Mouse (Mus musculus): ENCODE results near the gene Tcf15.
A peak's percentile ranks its signal among the peaks of the same experiment; 100 is the strongest.

Tcf15 gene

GRCm38 (mm10) chr2:152128597-152128996, 14.8 kb upstream of the Tcf15 start:
- no peak for DNase-seq

- no peak for DNase-seq
These were observed 13.6 kb upstream of the Tcf15 start for GRCm38 (mm10) chr2:152129778-152130177.

- no peak for DNase-seq
These were observed 11.3 kb upstream of the Tcf15 start for GRCm38 (mm10) chr2:152132016-152132415.

- DNase-seq: no peak
These were observed 10.7 kb upstream of the Tcf15 start for GRCm38 (mm10) chr2:152132691-152133090.

GRCm38 (mm10) chr2:152139191-152139987, 4.0 kb upstream of the Tcf15 start:
- DNase-seq: peak; percentile 70 to 77

- no peak for DNase-seq
These were observed 2.4 kb upstream of the Tcf15 start for GRCm38 (mm10) chr2:152140941-152141340.

GRCm38 (mm10) chr2:152141491-152141890, 1.9 kb upstream of the Tcf15 start:
- DNase-seq: no peak

- peak in 1 of 2 experiments; percentile 56 for DNase-seq
These were observed 1.3 kb upstream of the Tcf15 start for GRCm38 (mm10) chr2:152142046-152142445.

GRCm38 (mm10) chr2:152142571-152142970, 790 bp upstream of the Tcf15 start:
- DNase-seq: no peak

- no peak for DNase-seq
These were observed 743 bp downstream of the Tcf15 start for GRCm38 (mm10) chr2:152144158-152144450.

- DNase-seq: no peak
These were observed 1.1 kb downstream of the Tcf15 start for GRCm38 (mm10) chr2:152144501-152144900.

- DNase-seq: peak; percentile 29 to 36
These were observed 2.4 kb downstream of the Tcf15 start for GRCm38 (mm10) chr2:152145711-152146110.

- no peak for DNase-seq
These were observed 3.7 kb downstream of the Tcf15 start for GRCm38 (mm10) chr2:152147079-152147478.

GRCm38 (mm10) chr2:152148675-152149074, 5.3 kb downstream of the Tcf15 start:
- DNase-seq: no peak

- no peak for DNase-seq
These were observed 6.5 kb downstream of the Tcf15 start for GRCm38 (mm10) chr2:152149891-152150290.

- DNase-seq: no peak
These were observed 7.0 kb downstream of the Tcf15 start for GRCm38 (mm10) chr2:152150373-152150772.

- DNase-seq: no peak
These were observed 10.0 kb downstream of the Tcf15 start for GRCm38 (mm10) chr2:152153361-152153760.

- DNase-seq: peak in 1 of 2 experiments; percentile 42
These were observed 12.2 kb downstream of the Tcf15 start for GRCm38 (mm10) chr2:152155414-152156208.

GRCm38 (mm10) chr2:152156471-152156870, 13.1 kb downstream of the Tcf15 start:
- DNase-seq: no peak

- DNase-seq: no peak
These were observed 16.1 kb downstream of the Tcf15 start for GRCm38 (mm10) chr2:152159487-152159886.

- no peak for DNase-seq
These were observed 22.9 kb downstream of the Tcf15 start for GRCm38 (mm10) chr2:152166257-152166656.

- DNase-seq: peak in 1 of 2 experiments; percentile 50
These were observed 24.5 kb downstream of the Tcf15 start for GRCm38 (mm10) chr2:152167851-152168290.

- DNase-seq: no peak
These were observed 26.0 kb downstream of the Tcf15 start for GRCm38 (mm10) chr2:152169377-152169776.

GRCm38 (mm10) chr2:152174861-152175260, 31.5 kb downstream of the Tcf15 start:
- DNase-seq: no peak
